Mouse (Mus musculus) kidney, postnatal 25 days (tissue): ENCODE results near the gene Gm19345.

Experiments used
- DNase-seq, 2 experiments: peaks; one replicate each; pipeline ENCODE4 v3.0.0; 2021; ENCODE audit warnings: mixed read lengths in 2 of 2

The Gm19345 gene

GRCm38 (mm10) chr7:19871943-19872601 is 20.3 kb downstream of the Gm19345 start:
- DNase-seq: peak in 1 of 2 experiments; percentile 69

GRCm38 (mm10) chr7:19875948-19876682 is 24.3 kb downstream of the Gm19345 start:
- DNase-seq: peak in 1 of 2 experiments; percentile 75

- no peak for DNase-seq
Measured at GRCm38 (mm10) chr7:19876781-19877425, 25.1 kb downstream of the Gm19345 start.

- DNase-seq: no peak
Measured at GRCm38 (mm10) chr7:19880754-19881153, 29.0 kb downstream of the Gm19345 start.

GRCm38 (mm10) chr7:19887849-19888248 is 36.0 kb downstream of the Gm19345 start, which contains the start of gene Ceacam19:
TSS of gene Ceacam19 (minus strand) at chr7:19887965.
- no peak for DNase-seq

GRCm38 (mm10) chr7:19889881-19890280 is 38.1 kb downstream of the Gm19345 start:
- peak in 1 of 2 experiments; percentile 66 for DNase-seq
